Mouse (Mus musculus) brain, adult 2 months (tissue): ENCODE measurements around the gene Nenf.

ENCODE experiments used
- DNase-seq: peaks from one replicate; pipeline ENCODE4 v3.0.0; 2011; ENCODE audit warnings: low read depth, low spot score

The Nenf gene

DNA sequence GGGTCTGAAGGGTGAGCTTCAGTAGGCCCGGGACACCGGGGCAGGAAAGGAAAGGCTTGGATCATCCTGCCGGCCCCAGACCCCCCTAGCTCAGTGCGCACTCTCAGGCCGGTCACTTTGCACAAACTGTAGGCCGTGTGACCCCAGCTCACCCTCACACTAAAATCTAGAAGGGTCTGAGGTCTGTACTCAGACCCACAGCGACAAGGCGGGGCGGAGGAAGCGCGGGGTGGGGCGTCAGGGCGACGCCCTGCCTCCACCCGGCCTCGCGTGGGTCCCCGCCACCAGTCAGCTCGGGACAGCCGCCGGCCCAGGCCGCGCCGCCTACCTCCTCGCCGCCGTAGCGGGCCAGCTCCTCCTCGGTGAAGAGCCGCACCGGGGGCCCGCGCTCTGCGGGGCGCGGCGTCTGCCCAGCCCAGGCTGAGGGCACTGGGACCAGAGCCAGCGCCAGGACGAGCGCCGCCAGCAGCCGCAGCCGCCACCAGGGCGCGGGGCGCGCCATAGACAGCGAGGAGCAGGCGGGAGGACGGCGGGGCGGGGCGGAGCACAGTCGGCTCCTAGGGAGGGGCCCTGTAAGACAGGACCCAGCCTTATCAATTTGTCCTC is at the start of gene Nenf:
Gene Nenf (minus strand): TSS at position 604 of the 606 bp plus-strand sequence.
- DNase-seq = peak; percentile 84

DNA sequence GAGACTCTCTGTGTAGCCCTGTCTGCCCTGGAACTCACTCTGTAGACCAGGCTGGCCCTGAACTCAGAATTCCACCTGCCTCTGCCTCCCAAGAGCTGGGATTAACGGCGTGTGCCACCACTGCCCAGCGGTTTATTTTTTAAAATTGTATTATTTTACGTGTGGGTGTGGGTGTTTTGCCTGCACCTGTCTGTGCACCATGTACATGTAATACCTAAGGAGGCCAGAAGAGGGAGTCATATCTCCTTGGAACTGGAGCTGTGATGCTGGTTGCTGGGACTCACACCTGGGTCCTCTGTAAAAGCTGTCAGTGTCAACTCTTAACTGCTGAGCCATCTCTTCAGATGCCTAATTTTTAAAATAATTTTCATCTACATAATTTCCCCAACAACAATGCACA is 46.5 kb upstream of the Nenf start:
- DNase-seq = peak; percentile 42

GRCm38 (mm10) chr1:191362412-191362811 is 44.4 kb upstream of the Nenf start:
- DNase-seq = no peak

- no peak for DNase-seq
These were observed 41.5 kb upstream of the Nenf start for GRCm38 (mm10) chr1:191359478-191359877.

GRCm38 (mm10) chr1:191356936-191357335 is 38.9 kb upstream of the Nenf start:
- DNase-seq = no peak

- no peak for DNase-seq
These were observed 35.8 kb upstream of the Nenf start for GRCm38 (mm10) chr1:191353836-191354235.

DNA sequence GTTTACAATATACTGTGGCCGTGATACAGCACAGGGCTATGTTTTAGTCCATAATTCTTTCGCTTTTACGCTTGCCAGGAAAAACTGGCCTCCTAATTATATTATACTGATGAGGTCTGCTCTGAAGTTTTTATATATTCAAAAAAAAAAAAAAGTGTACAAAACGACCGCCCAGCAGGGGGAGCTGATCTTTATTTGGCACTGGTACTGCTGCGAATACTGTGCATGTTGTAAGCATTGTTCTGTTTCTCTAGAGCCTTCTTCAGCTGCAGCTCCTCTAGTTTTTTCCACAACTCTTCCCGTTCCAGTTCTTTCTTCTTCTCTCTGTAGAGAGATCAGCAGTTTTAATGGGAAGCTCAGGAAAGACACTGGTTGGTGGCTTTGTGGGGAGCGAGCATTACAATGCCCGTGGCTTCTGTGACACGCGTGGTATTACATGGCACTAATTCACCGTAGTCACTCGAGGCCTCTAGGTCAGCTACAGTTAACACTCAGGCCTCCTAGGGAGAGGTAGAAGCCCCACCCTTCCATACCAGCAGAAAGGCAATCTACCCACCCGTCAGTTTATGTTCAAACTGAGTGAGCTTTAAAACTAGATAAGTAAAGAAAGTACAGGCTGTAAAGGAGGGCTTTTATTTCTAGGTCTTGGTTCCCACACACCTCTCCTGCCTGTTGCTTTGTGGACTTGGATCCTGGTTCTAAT is 34.9 kb upstream of the Nenf start:
- peak; percentile 80 for DNase-seq

- no peak for DNase-seq
These were observed 32.4 kb upstream of the Nenf start for GRCm38 (mm10) chr1:191350355-191350754.

- DNase-seq = peak; percentile 25
These were observed 31.6 kb upstream of the Nenf start for GRCm38 (mm10) chr1:191349486-191350037.

DNA sequence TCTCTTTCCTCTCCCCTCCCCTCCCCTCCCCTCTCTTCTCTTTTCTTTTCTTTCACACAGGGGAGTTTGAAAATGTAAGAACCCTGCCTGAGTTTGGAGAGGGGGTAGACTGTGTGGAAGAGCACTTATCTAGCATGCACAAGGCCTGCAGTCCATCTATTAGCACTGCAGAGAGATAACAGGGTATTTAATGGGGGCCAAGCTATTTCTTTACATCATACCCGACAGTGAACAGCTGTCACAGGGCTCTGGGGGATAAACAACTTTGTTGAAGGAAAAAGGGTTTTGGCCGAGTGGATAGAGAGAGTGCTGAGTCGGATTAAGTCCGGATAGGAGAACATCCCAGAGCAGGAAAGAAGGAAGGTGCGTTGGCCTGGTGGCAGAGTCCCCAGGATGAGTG is 31.0 kb upstream of the Nenf start:
- no peak for DNase-seq

DNA sequence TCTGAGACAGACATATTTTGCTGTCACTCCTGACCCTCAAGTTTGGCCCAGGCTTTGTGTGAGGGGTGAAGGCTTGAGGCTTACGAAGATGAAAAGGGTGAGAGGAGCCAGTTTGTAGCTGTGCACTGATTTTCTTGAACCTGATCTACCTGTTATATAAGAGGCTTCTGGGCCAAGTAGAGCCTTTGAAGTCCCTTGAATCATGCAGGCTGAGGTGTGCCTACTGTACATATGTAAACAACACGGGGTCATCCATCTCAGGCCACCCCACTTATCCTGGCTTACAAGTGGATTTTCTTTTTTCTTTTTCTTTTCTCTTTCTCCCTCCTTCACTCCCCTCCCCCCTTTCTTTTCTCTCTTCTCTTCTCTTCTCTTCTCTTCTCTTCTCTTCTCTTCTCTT is 30.6 kb upstream of the Nenf start:
- DNase-seq = no peak

- no peak for DNase-seq
These were observed 29.6 kb upstream of the Nenf start for GRCm38 (mm10) chr1:191347602-191348001.

DNA sequence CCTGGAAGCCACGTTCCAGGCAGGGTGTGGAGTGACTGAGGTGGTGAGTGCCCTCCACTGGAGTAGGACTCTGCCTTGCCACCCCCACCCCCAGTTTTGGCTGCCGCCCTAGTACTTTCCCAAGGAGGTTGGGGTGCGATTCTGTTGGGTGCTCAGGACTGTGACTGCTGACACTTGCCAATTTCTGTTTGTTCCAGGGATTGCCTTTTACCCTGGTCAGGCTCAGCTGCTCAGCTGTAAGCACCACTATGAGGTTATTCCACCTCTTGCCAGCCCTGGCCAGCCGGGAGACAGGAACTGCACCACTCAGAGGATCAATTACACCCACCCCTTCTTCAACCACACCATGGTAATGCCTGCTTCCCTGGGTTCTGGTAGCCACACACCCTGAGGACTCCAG is 22.5 kb upstream of the Nenf start:
- no peak for DNase-seq

DNA sequence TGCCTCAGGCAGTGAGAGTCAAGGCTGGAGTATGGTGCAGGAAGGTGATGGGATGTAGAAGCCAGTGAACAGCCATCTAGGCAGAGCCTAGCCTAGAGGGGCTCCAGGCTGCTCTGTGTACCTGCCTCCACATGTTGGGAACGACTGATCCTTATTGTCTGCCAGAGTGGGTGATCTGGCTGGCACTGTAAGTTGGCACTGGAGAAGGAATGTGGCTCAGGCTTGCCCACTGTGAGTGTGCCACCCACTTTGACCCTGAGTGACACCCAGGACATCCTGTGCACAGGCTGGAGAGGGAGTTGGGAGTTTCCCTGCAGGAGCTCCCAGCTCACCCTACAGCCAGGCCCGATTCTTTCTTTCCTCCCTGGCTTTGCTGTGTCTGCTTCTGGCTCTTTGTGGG is 21.9 kb upstream of the Nenf start:
- no peak for DNase-seq

DNA sequence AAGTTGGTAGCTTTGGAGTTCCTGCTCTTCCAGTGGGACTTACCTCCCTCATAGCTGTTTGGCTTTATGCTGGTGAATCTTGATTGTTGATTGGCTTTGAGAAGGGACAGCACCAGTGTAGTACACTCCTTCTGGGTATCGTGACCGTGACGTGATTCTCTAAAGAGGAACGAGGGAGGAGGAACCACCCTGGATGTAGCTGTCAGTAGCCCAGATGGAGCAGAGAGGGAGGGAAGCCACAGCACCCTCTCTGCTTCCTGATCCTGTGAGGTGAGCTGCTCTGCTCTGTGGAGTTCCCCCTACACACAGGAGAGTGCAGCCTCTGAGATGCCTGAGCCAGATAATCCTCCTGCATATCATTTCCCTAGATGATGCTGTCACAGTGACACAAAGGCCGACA is 16.5 kb upstream of the Nenf start:
- DNase-seq = no peak

GRCm38 (mm10) chr1:191330356-191330755 is 12.4 kb upstream of the Nenf start:
- no peak for DNase-seq

DNA sequence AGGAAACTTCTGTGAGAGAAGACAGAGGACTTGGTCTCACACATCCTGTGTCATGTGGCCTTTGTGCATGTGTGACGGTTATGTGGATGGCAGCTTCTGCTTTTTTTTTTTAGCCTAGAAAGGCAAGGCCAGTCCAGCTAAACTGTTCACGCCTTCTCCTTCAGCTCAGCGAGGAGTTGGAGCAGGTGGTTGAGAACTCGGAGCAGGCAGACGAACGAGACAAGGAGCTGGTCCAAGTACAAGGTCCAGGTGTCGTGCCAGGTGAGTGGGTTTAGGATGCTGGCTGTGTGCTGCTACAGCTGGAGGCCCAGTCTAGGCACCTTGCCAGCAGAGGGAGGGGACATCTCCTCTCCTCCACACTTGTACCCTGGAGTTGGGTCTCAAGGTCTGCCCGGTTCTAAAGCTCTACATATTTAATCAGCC is 10.0 kb upstream of the Nenf start:
- peak; percentile 45 for DNase-seq

- DNase-seq = peak; percentile 26
These were observed 9.3 kb upstream of the Nenf start for GRCm38 (mm10) chr1:191327258-191327657.

GRCm38 (mm10) chr1:191326233-191326882 is 8.4 kb upstream of the Nenf start:
- peak; percentile 52 for DNase-seq

DNA sequence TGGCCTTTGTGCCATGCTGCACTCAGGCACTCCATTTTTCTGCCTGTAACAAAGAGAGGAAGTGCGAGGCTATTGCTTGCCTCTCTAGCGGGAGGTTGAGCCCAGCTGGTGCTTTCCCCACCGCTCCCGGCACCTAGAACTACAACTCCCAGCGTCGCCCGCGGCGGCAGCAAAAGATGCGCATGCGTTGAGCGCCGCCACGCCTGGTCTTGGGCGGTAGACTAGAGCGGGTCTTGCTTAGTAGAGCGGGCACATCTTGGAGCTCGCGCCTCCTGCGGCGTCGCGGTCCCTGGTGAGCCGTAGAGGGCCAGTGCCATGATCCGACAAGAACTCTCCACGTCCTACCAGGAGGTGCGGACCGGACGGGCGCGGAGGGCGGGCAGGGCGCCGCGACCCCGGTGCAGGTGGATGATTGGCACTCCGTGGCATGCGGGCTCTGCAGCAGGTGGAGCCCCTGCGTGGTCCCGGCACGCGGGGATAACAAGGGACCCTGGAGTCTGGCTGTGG is 7.8 kb upstream of the Nenf start, which contains the start of gene Tmem206:
Gene Tmem206 (plus strand): TSS at position 187 of the 507 bp plus-strand sequence.
- DNase-seq = peak; percentile 97

GRCm38 (mm10) chr1:191324733-191325590 is 7.0 kb upstream of the Nenf start:
- no peak for DNase-seq
